In genomic region chr10:81502658-81503057, GRCm38 (mm10) we compare ENCODE assay signal across 8 mouse cellular contexts. TPM values are rescaled to one million over a fixed set of nuclear protein-coding genes. Genes with fewer than 3 reads are reported as not detected.
DNase-seq lines count a peak whose midpoint lies in the region; ATAC-seq lines count a peak whose summit lies in the region.

No protein-coding gene starts in this region.

- H3K9me3 ChIP-seq in hindbrain, embryonic 12.5 days (replicated peaks): no peaks in the 10 kb centered on the region

- 8% methylated on average over 36 of the region's 36 CpGs for WGBS in hindbrain, embryonic 12.5 days

- no peaks in the 10 kb centered on the region for H3K4me1 ChIP-seq in hindbrain, embryonic 12.5 days

- H3K27me3 ChIP-seq in hindbrain, embryonic 12.5 days: peaks cover 11% of the 10 kb centered on the region

- peak overlapping the region; percentile 63 for H3K4me2 ChIP-seq in hindbrain, embryonic 12.5 days (replicated peaks)

- peak; percentile 48; the same call in 1 of the 2 replicates for ATAC-seq in hindbrain, embryonic 12.5 days (ENCODE audit: low FRiP score)

- H3K27ac ChIP-seq in hindbrain, embryonic 12.5 days: no peak overlapping the region

- peak overlapping the region; percentile 52; the same call in 1 of the 2 replicates for H3K9ac ChIP-seq in hindbrain, embryonic 12.5 days

- no peaks in the 10 kb centered on the region for H3K36me3 ChIP-seq in hindbrain, embryonic 12.5 days

- DNase-seq in Muller cell, postnatal 12 days (ENCODE audit: inconsistent ontology term): peak; percentile 81
- DNase-seq in cerebellum, adult 9-11 months: peak; percentile 88
- peak; percentile 74 to 87 for DNase-seq in frontal cortex, postnatal 10 days (ENCODE audit: low spot score in 2 of 2)
- peak; percentile 98 to 99 for DNase-seq in layer of hippocampus, postnatal 25 days (ENCODE audit: extremely low spot score in 1 of 2, low spot score in 1 of 2)
- DNase-seq in lung, postnatal 25 days (ENCODE audit: low spot score): peak; percentile 88
- peak; percentile 84 for DNase-seq in retina, postnatal 1 day
- DNase-seq in thymus, postnatal 4 days: peak; percentile 97

- H3K4me3 ChIP-seq in hindbrain, embryonic 12.5 days: peak overlapping the region; percentile 32

RNA-seq across cellular contexts. Expression of gene S1pr4, which starts 2.7 kb away (rescaled TPM):
- polyA plus RNA-seq in hindbrain, embryonic 12.5 days (2016; fragmentation: Nextera tagmentation; extraction: Ambion mirVana): 0.52 and 0.65 TPM in 2 replicates
- total RNA-seq in layer of hippocampus, postnatal 25 days (2021): under 1 TPM; 0.35 to 0.54 TPM

RNA-seq across cellular contexts. Expression of gene Ncln, which starts 6.5 kb away (rescaled TPM):
- 75.1 and 79.5 TPM in 2 replicates for polyA plus RNA-seq in hindbrain, embryonic 12.5 days (2016; fragmentation: Nextera tagmentation; extraction: Ambion mirVana)
- total RNA-seq in layer of hippocampus, postnatal 25 days (2021): 10 to 100 TPM; 83.0 to 94.6 TPM

RNA-seq across cellular contexts. Expression of gene Celf5, which starts 20.1 kb away (rescaled TPM):
- 37.1 and 41.3 TPM in 2 replicates for polyA plus RNA-seq in hindbrain, embryonic 12.5 days (2016; fragmentation: Nextera tagmentation; extraction: Ambion mirVana)
- total RNA-seq in layer of hippocampus, postnatal 25 days (2021): 100 to 1,000 TPM; 255 to 311 TPM

RNA-seq across cellular contexts. Expression of gene Gna15, which starts 21.4 kb away (rescaled TPM):
- polyA plus RNA-seq in hindbrain, embryonic 12.5 days (2016; fragmentation: Nextera tagmentation; extraction: Ambion mirVana): 0.75 and 0.82 TPM in 2 replicates
- 1 to 10 TPM; 2.4 to 3.2 TPM for total RNA-seq in layer of hippocampus, postnatal 25 days (2021)

RNA-seq across cellular contexts. Expression of gene Gna11, which starts 42.3 kb away (rescaled TPM):
- 75.2 and 76.3 TPM in 2 replicates for polyA plus RNA-seq in hindbrain, embryonic 12.5 days (2016; fragmentation: Nextera tagmentation; extraction: Ambion mirVana)
- total RNA-seq in layer of hippocampus, postnatal 25 days (2021): 100 to 1,000 TPM; 110 to 121 TPM
